Mouse (Mus musculus): ENCODE data around the gene Pdia4. TPM values are rescaled to one million over a fixed set of nuclear protein-coding genes. Genes with fewer than 3 reads are reported as not detected.

The Pdia4 gene
- polyA plus RNA-seq, 1 experiment: 44.0 TPM

- H3K4me3 ChIP-seq (ENCODE audit: insufficient read depth, low read depth, low read length): no peak overlapping the region
Observed at GRCm38 (mm10) chr6:47827462-47827861, 14.2 kb upstream of the Pdia4 start.

DNA sequence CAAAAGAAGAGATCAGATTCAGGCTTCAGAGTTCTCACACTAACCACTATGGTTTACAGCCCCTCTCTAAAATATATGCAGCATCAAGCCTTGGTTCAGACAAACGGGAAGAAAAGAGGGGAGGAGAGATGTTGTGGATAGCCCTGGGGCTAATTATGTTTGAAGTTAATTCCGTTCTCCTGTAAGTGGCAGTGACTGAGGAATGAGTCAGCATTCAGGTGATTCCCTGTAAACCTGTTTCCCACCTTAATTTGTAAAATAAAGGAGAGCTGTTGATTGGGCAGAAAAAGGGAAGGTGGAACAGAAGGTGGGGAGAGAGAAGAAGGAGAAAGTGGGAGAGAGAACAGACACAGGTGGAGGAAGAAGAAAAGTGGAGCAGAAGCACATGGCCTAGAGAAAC, 11.0 kb upstream of the Pdia4 start:
- Histone ChIP-seq H3K36me3 (ENCODE audit: control insufficient read depth, insufficient read depth, low read length) (no peaks in the 10 kb centered on the region), H3K27ac (ENCODE audit: insufficient read depth, low read depth, low read length) (no peak overlapping the region), H3K27me3 (replicated peaks; ENCODE audit: control insufficient read depth, insufficient read depth, low read length) (no peaks in the 10 kb centered on the region), H3K4me3 (ENCODE audit: insufficient read depth, low read depth, low read length) (no peak overlapping the region), H3K4me1 (ENCODE audit: control insufficient read depth, insufficient read depth, low read length) (no peaks in the 10 kb centered on the region)
- TF ChIP-seq POLR2A (IDR thresholded peaks at IDR 0.05; ENCODE audit: low read depth, low read length) (no peak), CTCF (conservative IDR thresholded peaks at IDR 0.05; ENCODE audit: insufficient read depth, insufficient read length, low read depth, low read length) (no peak)
- DNase-seq: no peak
- WGBS: 67% methylated on average over 2 of the region's 2 CpGs

More at GRCm38 (mm10) chr6:47827462-47827861, 14.2 kb upstream of the Pdia4 start:
- no peak for DNase-seq
- H3K27ac ChIP-seq (ENCODE audit: insufficient read depth, low read depth, low read length): no peak overlapping the region
- H3K27me3 ChIP-seq (replicated peaks; ENCODE audit: control insufficient read depth, insufficient read depth, low read length): no peaks in the 10 kb centered on the region
- H3K4me1 ChIP-seq (ENCODE audit: control insufficient read depth, insufficient read depth, low read length): no peaks in the 10 kb centered on the region; the same call in 1 of the 2 replicates
- no peaks in the 10 kb centered on the region for H3K36me3 ChIP-seq (ENCODE audit: control insufficient read depth, insufficient read depth, low read length)
- no peak for TF ChIP-seq POLR2A (IDR thresholded peaks at IDR 0.05; ENCODE audit: low read depth, low read length)
- no peak for TF ChIP-seq CTCF (conservative IDR thresholded peaks at IDR 0.05; ENCODE audit: insufficient read depth, insufficient read length, low read depth, low read length)
- 96% methylated on average over 4 of the region's 4 CpGs for WGBS

DNA sequence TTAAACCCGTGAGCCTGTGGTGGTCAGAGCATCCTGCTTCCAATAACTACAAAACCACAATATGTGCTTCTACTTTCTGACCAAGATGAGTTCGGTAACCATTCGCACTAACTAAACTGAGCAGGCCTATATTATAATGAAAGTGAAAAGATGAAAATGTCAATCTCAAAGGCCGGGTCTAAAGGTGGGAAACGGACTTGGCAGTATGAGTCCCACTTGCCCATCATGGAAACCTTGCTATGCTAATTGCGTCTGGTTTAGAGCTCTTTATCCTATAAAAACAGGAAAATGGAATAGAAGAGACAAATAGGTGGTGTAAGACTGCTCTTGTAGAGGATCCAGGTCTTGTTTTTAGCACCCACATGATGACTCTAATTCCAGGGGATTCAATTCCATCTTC, 8.5 kb upstream of the Pdia4 start:
- H3K27ac ChIP-seq (ENCODE audit: insufficient read depth, low read depth, low read length): no peak overlapping the region
- no peak for TF ChIP-seq CTCF (conservative IDR thresholded peaks at IDR 0.05; ENCODE audit: insufficient read depth, insufficient read length, low read depth, low read length)
- TF ChIP-seq POLR2A (IDR thresholded peaks at IDR 0.05; ENCODE audit: low read depth, low read length): no peak
- 94% methylated on average over 6 of the region's 6 CpGs for WGBS
- no peaks in the 10 kb centered on the region for H3K27me3 ChIP-seq (replicated peaks; ENCODE audit: control insufficient read depth, insufficient read depth, low read length)
- no peak for DNase-seq
- no peak overlapping the region for H3K4me3 ChIP-seq (ENCODE audit: insufficient read depth, low read depth, low read length)
- H3K4me1 ChIP-seq (ENCODE audit: control insufficient read depth, insufficient read depth, low read length): no peaks in the 10 kb centered on the region
- no peaks in the 10 kb centered on the region for H3K36me3 ChIP-seq (ENCODE audit: control insufficient read depth, insufficient read depth, low read length)

DNA sequence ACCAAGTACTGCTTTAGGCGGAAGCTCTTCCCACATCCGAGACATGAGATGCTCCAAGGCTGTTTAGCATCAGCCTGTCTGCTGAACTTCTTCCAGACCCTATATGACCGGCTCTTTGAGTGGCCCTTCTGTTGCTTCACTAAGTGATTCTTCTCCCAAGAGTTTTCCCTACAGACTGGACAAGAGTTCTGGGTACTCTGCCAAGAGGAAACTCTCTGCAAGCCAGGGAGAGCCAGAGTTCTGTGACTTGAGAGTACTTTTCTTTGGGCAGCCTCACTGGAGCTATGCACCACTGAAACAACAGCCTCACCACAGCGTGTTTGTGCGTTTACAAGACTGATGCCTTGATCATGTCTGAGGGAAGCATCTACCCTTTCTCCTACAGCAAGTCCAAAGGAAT, 8.0 kb upstream of the Pdia4 start:
- no peak overlapping the region for H3K27ac ChIP-seq (ENCODE audit: insufficient read depth, low read depth, low read length)
- H3K36me3 ChIP-seq (ENCODE audit: control insufficient read depth, insufficient read depth, low read length): no peaks in the 10 kb centered on the region
- no peaks in the 10 kb centered on the region for H3K27me3 ChIP-seq (replicated peaks; ENCODE audit: control insufficient read depth, insufficient read depth, low read length)
- DNase-seq: no peak
- WGBS: 91% methylated on average over 5 of the region's 5 CpGs
- no peaks in the 10 kb centered on the region for H3K4me1 ChIP-seq (ENCODE audit: control insufficient read depth, insufficient read depth, low read length)
- H3K4me3 ChIP-seq (ENCODE audit: insufficient read depth, low read depth, low read length): no peak overlapping the region
- TF ChIP-seq CTCF (conservative IDR thresholded peaks at IDR 0.05; ENCODE audit: insufficient read depth, insufficient read length, low read depth, low read length): no peak
- TF ChIP-seq POLR2A (IDR thresholded peaks at IDR 0.05; ENCODE audit: low read depth, low read length): no peak

- no peak for TF ChIP-seq CTCF (conservative IDR thresholded peaks at IDR 0.05; ENCODE audit: insufficient read depth, insufficient read length, low read depth, low read length)
- no peak for TF ChIP-seq POLR2A (IDR thresholded peaks at IDR 0.05; ENCODE audit: low read depth, low read length)
- WGBS: 93% methylated on average over 23 of the region's 23 CpGs
- no peak for DNase-seq
Observed at GRCm38 (mm10) chr6:47819626-47820325, 6.5 kb upstream of the Pdia4 start.

DNA sequence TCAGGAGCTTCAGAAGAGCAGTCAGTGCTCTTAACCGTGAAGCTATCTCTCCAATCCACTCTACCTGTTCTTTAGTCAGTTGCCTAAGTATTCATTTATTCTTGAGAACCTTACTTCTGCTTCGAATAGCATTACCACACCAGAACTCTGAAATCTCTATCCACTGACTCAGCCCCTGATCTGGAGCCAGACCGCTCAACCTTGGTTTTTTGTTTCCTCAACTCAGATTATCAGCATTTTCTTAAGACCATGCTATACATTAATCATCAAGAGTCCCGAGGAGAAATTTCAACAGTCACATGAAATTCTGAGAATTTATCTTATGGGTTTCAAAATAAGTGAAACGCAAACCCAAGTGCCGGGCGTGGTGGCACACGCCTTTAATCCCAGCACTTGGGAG, 5.5 kb upstream of the Pdia4 start:
- 89% methylated on average over 8 of the region's 8 CpGs for WGBS
- Histone ChIP-seq H3K4me3 (ENCODE audit: insufficient read depth, low read depth, low read length) (no peak overlapping the region), H3K4me1 (ENCODE audit: control insufficient read depth, insufficient read depth, low read length) (no peaks in the 10 kb centered on the region), H3K36me3 (ENCODE audit: control insufficient read depth, insufficient read depth, low read length) (no peaks in the 10 kb centered on the region), H3K27ac (ENCODE audit: insufficient read depth, low read depth, low read length) (no peak overlapping the region), H3K27me3 (replicated peaks; ENCODE audit: control insufficient read depth, insufficient read depth, low read length) (no peaks in the 10 kb centered on the region)
- DNase-seq: no peak
- TF ChIP-seq POLR2A (IDR thresholded peaks at IDR 0.05; ENCODE audit: low read depth, low read length) (no peak), CTCF (conservative IDR thresholded peaks at IDR 0.05; ENCODE audit: insufficient read depth, insufficient read length, low read depth, low read length) (no peak)

More at GRCm38 (mm10) chr6:47819626-47820325, 6.5 kb upstream of the Pdia4 start:
- Histone ChIP-seq H3K27me3 (replicated peaks; ENCODE audit: control insufficient read depth, insufficient read depth, low read length) (no peaks in the 10 kb centered on the region), H3K4me3 (ENCODE audit: insufficient read depth, low read depth, low read length) (no peak overlapping the region), H3K36me3 (ENCODE audit: control insufficient read depth, insufficient read depth, low read length) (no peaks in the 10 kb centered on the region), H3K27ac (ENCODE audit: insufficient read depth, low read depth, low read length) (no peak overlapping the region), H3K4me1 (ENCODE audit: control insufficient read depth, insufficient read depth, low read length) (no peaks in the 10 kb centered on the region)

DNA sequence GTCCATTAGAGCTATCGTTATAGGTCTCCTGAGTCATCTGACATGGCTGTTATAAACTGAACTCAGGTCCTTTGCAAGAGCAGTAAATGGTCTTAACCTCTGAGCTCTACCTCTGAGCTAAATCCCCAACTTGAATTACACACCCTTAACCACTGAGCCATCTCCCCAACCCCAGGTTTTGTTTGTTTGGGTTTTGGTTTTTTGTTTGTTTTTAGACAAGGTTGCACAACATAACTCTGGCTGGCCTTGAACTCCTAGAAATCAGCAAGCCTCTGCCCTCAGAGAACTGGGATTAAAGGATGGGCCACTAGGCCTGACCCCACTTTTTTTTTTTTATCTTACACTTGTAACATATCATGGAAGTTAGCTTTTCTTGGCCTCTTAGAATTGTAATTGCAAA, 2.9 kb upstream of the Pdia4 start:
- TF ChIP-seq POLR2A (IDR thresholded peaks at IDR 0.05; ENCODE audit: low read depth, low read length): no peak
- TF ChIP-seq CTCF (conservative IDR thresholded peaks at IDR 0.05; ENCODE audit: insufficient read depth, insufficient read length, low read depth, low read length): no peak

More for the DNA sequence above, 2.9 kb upstream of the Pdia4 start:
- Histone ChIP-seq H3K27ac (ENCODE audit: insufficient read depth, low read depth, low read length) (no peak overlapping the region), H3K27me3 (replicated peaks; ENCODE audit: control insufficient read depth, insufficient read depth, low read length) (no peaks in the 10 kb centered on the region), H3K4me3 (ENCODE audit: insufficient read depth, low read depth, low read length) (no peak overlapping the region), H3K4me1 (ENCODE audit: control insufficient read depth, insufficient read depth, low read length) (peaks cover 8% of the 10 kb centered on the region; the same call in 1 of the 2 replicates), H3K36me3 (ENCODE audit: control insufficient read depth, insufficient read depth, low read length) (no peaks in the 10 kb centered on the region)
- WGBS: 70% methylated on average over 1 of the region's 1 CpGs
- DNase-seq: no peak
